Mouse (Mus musculus): ENCODE measurements around the gene Inka2.

Inka2 gene

GRCm38 (mm10) chr3:105733538-105733937 is 29.1 kb downstream of the Inka2 start:
- DNase-seq: peak; percentile 40

DNA sequence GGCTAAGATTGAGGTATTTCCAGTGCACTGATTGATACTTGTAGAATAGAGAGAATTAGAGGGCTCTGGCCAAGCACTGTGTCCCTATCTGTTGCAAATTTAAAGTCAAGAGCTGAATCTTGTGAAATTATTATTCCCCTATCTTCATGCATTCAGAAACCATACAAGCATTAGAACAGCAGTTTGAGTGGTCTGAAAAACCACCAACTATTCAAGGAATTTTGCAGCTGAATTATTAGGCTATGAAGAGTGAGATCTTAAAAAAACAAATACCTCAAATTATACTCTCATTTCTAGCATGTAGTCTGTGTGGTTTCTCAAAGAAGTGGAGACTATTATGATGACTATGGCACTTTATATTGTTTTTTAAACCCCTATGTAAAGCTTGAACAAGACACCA is 30.9 kb downstream of the Inka2 start:
- DNase-seq: no peak

- no peak for DNase-seq
Observed at GRCm38 (mm10) chr3:105736148-105736547, 31.7 kb downstream of the Inka2 start.

GRCm38 (mm10) chr3:105737070-105737469 is 32.7 kb downstream of the Inka2 start:
- peak; percentile 55 for DNase-seq

- peak; percentile 56 for DNase-seq
Observed at GRCm38 (mm10) chr3:105737666-105738065, 33.3 kb downstream of the Inka2 start.

- DNase-seq: no peak
Observed at GRCm38 (mm10) chr3:105746542-105746941, 42.1 kb downstream of the Inka2 start.

DNA sequence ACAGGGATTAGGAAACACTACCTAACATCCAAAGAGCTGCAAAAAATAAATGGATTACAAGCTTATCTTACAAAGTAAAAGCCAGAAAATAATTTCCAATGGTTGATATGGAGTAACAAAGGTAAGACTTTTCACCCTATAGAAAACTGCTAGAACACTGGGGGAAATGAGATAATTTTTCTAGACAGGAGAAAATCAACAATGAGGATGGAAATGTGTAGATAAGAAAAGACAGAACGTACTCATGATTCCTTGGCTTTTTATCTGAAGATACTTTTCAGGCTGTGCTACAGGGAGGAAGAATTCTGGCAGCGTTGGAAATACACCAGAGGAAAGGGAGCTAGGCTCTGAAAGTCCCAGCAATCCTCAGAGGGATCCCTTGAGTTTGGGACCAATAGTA is 46.4 kb downstream of the Inka2 start:
- DNase-seq: no peak

- DNase-seq: no peak
Observed at GRCm38 (mm10) chr3:105754184-105754583, 49.8 kb downstream of the Inka2 start.

GRCm38 (mm10) chr3:105755123-105755522 is 50.7 kb downstream of the Inka2 start:
- no peak for DNase-seq

- DNase-seq: no peak
Observed at GRCm38 (mm10) chr3:105756505-105756904, 52.1 kb downstream of the Inka2 start.

DNA sequence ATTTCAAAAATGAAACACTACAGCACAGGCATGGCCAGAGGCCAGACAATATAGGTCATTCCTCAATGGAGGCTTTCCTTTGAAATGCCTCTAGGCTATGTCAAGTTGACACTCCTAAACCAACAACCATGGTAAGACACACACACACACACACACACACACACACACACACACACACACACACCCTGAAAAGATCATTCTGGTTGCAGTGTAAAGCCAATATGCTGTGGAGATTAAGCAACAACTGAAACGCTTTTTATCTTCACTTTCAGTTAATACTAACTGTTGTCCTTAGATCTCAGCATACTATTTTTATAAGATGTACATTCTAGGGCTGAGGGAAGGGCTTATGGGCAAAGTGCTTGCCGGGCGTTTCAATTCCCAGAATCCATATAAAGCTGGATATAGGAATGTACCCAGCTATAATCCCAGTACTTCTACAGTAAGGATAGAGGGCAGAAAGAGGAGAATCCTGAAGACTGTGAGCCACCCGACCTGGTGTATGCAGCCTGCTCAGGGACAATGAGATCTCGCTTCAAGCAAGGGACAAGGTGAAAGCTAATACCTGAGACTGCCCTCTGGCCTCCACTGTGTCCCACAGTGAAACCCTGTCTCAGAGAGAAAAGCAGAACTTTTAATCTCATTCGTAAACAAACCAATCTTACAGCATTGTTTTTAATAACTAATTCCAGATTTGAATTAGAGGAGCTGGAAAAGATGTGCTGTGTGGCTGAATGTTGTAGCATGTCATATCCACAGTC is 53.1 kb downstream of the Inka2 start:
- no peak for DNase-seq

- no peak for DNase-seq
Observed at GRCm38 (mm10) chr3:105758098-105758497, 53.7 kb downstream of the Inka2 start.

DNA sequence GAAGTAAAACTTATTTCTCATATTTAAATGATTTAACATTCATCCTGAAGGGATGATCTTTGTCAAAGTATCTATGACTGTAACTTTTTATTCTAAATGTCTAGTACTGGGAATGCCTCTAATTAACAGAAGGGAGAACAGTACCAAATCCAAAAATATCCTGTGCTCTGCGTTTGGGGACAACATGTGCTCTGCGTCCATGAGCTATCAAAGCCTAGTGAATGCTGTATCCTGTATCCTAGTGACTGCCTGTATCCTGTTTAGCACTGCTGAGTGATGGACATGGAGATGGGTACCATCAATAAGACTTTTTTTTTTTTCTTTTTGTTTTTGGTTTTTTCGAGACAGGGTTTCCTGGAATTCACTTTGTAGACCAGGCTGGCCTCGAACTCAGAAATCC is 54.3 kb downstream of the Inka2 start:
- DNase-seq: peak; percentile 94

GRCm38 (mm10) chr3:105760063-105760462 is 55.7 kb downstream of the Inka2 start:
- DNase-seq: no peak

- no peak for DNase-seq
Observed at GRCm38 (mm10) chr3:105763132-105763851, 58.9 kb downstream of the Inka2 start.

- no peak for DNase-seq
Observed at GRCm38 (mm10) chr3:105768529-105768928, 64.1 kb downstream of the Inka2 start.

DNA sequence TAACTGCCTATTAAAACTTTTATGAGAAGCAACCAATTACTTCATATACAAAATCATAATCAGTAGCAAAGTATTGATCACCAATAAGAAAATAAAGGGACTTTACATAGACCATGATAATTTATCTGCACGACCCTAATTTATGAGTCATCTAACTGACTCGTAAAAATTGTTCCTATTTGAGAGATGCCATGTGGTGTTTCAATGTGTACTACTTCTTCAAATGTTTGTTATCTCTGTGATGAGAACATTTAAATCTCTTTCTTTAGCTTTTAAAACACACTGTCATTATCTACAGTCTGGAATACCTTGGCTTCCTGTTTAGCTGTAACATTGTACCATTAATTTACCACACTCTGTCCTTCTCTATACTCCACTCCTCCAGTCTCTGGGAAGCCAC is 65.0 kb downstream of the Inka2 start:
- no peak for DNase-seq
